Mouse (Mus musculus) CH12.LX (cell line): ENCODE results near the gene Il11. TPM values are rescaled to one million over a fixed set of nuclear protein-coding genes. Genes with fewer than 3 reads are reported as not detected.

Experiments
- DNase-seq: peaks from one replicate; pipeline ENCODE4 v3.0.0-alpha.2; 2013; ENCODE audit errors: extremely low read depth
- H3K27ac ChIP-seq: 2 replicates; pipeline ENCODE4 v1.5.1; 2012; ENCODE audit warnings: low read depth, mild to moderate bottlenecking, control low read depth, moderate library complexity; ENCODE audit not compliant: insufficient read depth
- H3K27me3 ChIP-seq: replicated peaks from 2 replicates; pipeline ENCODE3; 2012; ENCODE audit warnings: inconsistent platforms
- H3K36me3 ChIP-seq, 2 experiments: replicated peaks in 1 of 2; 2 replicates each; pipeline versions ENCODE3 to v1.6.1; 2012; ENCODE audit warnings: inconsistent platforms in 1 of 2, low read length in 1 of 2, mild to moderate bottlenecking in 1 of 2, mixed read lengths in 1 of 2, moderate library complexity in 1 of 2; ENCODE audit not compliant: control insufficient read depth in 1 of 2, insufficient read depth in 1 of 2
- H3K4me1 ChIP-seq, 2 experiments: 2 replicates each; pipeline ENCODE4 v1.6.1; 2012; ENCODE audit warnings: inconsistent platforms in 1 of 2, moderate library complexity in 1 of 2; ENCODE audit not compliant: insufficient read depth in 2 of 2, control insufficient read depth in 1 of 2
- H3K4me2 ChIP-seq: 2 replicates; pipeline ENCODE4 v1.6.1; 2012; ENCODE audit warnings: low read depth, mild to moderate bottlenecking, control low read depth; ENCODE audit not compliant: poor library complexity, insufficient read depth, severe bottlenecking
- H3K4me3 ChIP-seq, 3 experiments: fragments of 150-350 bp in 1 of 3; sonication (generic) in 1 of 3; replicated peaks in 1 of 3; 2 replicates each; pipeline versions ENCODE3 to v1.5.1; 2011 to 2012; ENCODE audit warnings: low read depth in 2 of 3, low read length in 2 of 3, mild to moderate bottlenecking in 2 of 3, moderate library complexity in 2 of 3, control low read depth in 1 of 3, improper control_type of control experiment in 1 of 3, inconsistent platforms in 1 of 3, mixed read lengths in 1 of 3; ENCODE audit not compliant: poor library complexity in 1 of 3
- H3K79me2 ChIP-seq: replicated peaks from 2 replicates; pipeline ENCODE4 v1.6.1; 2012; ENCODE audit warnings: mild to moderate bottlenecking, moderate library complexity; ENCODE audit not compliant: control insufficient read depth, poor library complexity, insufficient read depth, severe bottlenecking; ENCODE audit errors: extremely low read depth
- H3K9ac ChIP-seq: 2 replicates; pipeline ENCODE4 v1.6.1; 2012; ENCODE audit warnings: low read depth, mild to moderate bottlenecking, control low read depth, moderate library complexity; ENCODE audit not compliant: insufficient read depth
- H3K9me3 ChIP-seq: replicated peaks from 2 replicates; pipeline ENCODE3; 2012; ENCODE audit warnings: low read length, inconsistent platforms, mixed read lengths
- BHLHE40 ChIP-seq: IDR thresholded peaks from 2 replicates; pipeline ENCODE4 v1.6.1; 2011; ENCODE audit warnings: mild to moderate bottlenecking, low read depth, low read length, improper control_type of control experiment
- CHD1 ChIP-seq: IDR thresholded peaks from 2 replicates; pipeline ENCODE4 v1.6.1; 2012; ENCODE audit warnings: low read depth, low read length, improper control_type of control experiment, inconsistent platforms
- CHD2 ChIP-seq: IDR thresholded peaks from 2 replicates; pipeline ENCODE4 v1.6.1; 2011; ENCODE audit warnings: low read length, improper control_type of control experiment
- CTCF ChIP-seq, 2 experiments: IDR thresholded peaks in 1 of 2; conservative IDR thresholded peaks in 1 of 2; 2 replicates each; pipeline ENCODE4 v1.5.1; 2011 to 2012; ENCODE audit warnings: low read depth in 2 of 2, low read length in 2 of 2, improper control_type of control experiment in 1 of 2, inconsistent platforms in 1 of 2, mild to moderate bottlenecking in 1 of 2, moderate library complexity in 1 of 2
- ELF1 ChIP-seq: IDR thresholded peaks from 2 replicates; pipeline ENCODE4 v1.6.1; 2014; ENCODE audit warnings: low read depth, mild to moderate bottlenecking, inconsistent platforms, low read length, improper control_type of control experiment
- EP300 ChIP-seq: IDR thresholded peaks from 2 replicates; pipeline ENCODE4 v1.6.1; 2011; ENCODE audit warnings: low read length, improper control_type of control experiment
- HCFC1 ChIP-seq: IDR thresholded peaks from 2 replicates; pipeline ENCODE4 v1.6.1; 2012; ENCODE audit warnings: low read depth, mild to moderate bottlenecking, inconsistent platforms, low read length, improper control_type of control experiment
- JUN ChIP-seq: IDR thresholded peaks from 2 replicates; pipeline ENCODE4 v1.6.1; 2011; ENCODE audit warnings: low read depth, mild to moderate bottlenecking, low read length, improper control_type of control experiment, moderate library complexity; ENCODE audit not compliant: insufficient read depth
- JUND ChIP-seq: conservative IDR thresholded peaks from 2 replicates; pipeline ENCODE4 v1.6.1; 2011; ENCODE audit warnings: low read depth, low read length, improper control_type of control experiment
- KAT2A ChIP-seq: IDR thresholded peaks from 2 replicates; pipeline ENCODE4 v1.6.1; 2012; ENCODE audit warnings: low read length, improper control_type of control experiment, inconsistent platforms; ENCODE audit not compliant: insufficient replicate concordance
- MAX ChIP-seq: IDR thresholded peaks from 2 replicates; pipeline ENCODE4 v1.6.1; 2011; ENCODE audit warnings: low read length, improper control_type of control experiment
- MEF2A ChIP-seq: IDR thresholded peaks from 2 replicates; pipeline ENCODE4 v1.6.1; 2014; ENCODE audit warnings: low read depth, mild to moderate bottlenecking, inconsistent platforms, low read length, improper control_type of control experiment, borderline replicate concordance
- MYC ChIP-seq: IDR thresholded peaks from 2 replicates; pipeline ENCODE4 v1.6.1; 2011; ENCODE audit warnings: low read depth, mild to moderate bottlenecking, improper control_type of control experiment, low read length
- NELFE ChIP-seq: IDR thresholded peaks from 2 replicates; pipeline ENCODE4 v1.6.1; 2011; ENCODE audit warnings: low read depth, low read length, improper control_type of control experiment
- NRF1 ChIP-seq: IDR thresholded peaks from 2 replicates; pipeline ENCODE4 v1.6.1; 2014; ENCODE audit warnings: low read depth, mild to moderate bottlenecking, inconsistent platforms, low read length, improper control_type of control experiment, moderate library complexity
- POLR2AphosphoS2 ChIP-seq: IDR thresholded peaks from 2 replicates; pipeline ENCODE4 v1.6.1; 2011; ENCODE audit warnings: low read depth, low read length, improper control_type of control experiment
- RAD21 ChIP-seq: IDR thresholded peaks from 2 replicates; pipeline ENCODE4 v1.6.1; 2011; ENCODE audit warnings: low read depth, mild to moderate bottlenecking, low read length, improper control_type of control experiment, moderate library complexity
- SIN3A ChIP-seq: IDR thresholded peaks from 2 replicates; pipeline ENCODE4 v1.6.1; 2012; ENCODE audit warnings: low read length, improper control_type of control experiment, inconsistent platforms
- TBP ChIP-seq: conservative IDR thresholded peaks from 2 replicates; pipeline ENCODE4 v1.6.1; 2011; ENCODE audit warnings: low read depth, low read length, improper control_type of control experiment
- USF2 ChIP-seq: conservative IDR thresholded peaks from 2 replicates; pipeline ENCODE4 v1.6.1; 2011; ENCODE audit warnings: low read depth, low read length, improper control_type of control experiment
- ZC3H11A ChIP-seq: IDR thresholded peaks from 2 replicates; pipeline ENCODE4 v1.6.1; 2012; ENCODE audit warnings: low read depth, mild to moderate bottlenecking, inconsistent platforms, low read length, improper control_type of control experiment
- ZKSCAN1 ChIP-seq: IDR thresholded peaks from 2 replicates; pipeline ENCODE4 v1.6.1; 2012; ENCODE audit warnings: low read depth, inconsistent platforms, low read length, improper control_type of control experiment, borderline replicate concordance
- ZMIZ1 ChIP-seq: IDR thresholded peaks from 2 replicates; pipeline ENCODE4 v1.6.1; 2012; ENCODE audit warnings: low read depth, mild to moderate bottlenecking, inconsistent platforms, low read length, improper control_type of control experiment
- dilution Hi-C: fragments of 300-500 bp; cut with MboI; formaldehyde crosslinking; loops from 2 replicates; pipeline ENCODE4 v1.14.3; 2020; ENCODE audit warnings: low sequenced_read_pairs; ENCODE audit not compliant: extremely low pct_unique_long_range_greater_than_20kb, extremely low pct_ligation_motif_present
- in situ Hi-C: fragments of 300-500 bp; cut with MboI; formaldehyde crosslinking; loops from 3 replicates; pipeline ENCODE4 v1.14.3; 2019; ENCODE audit warnings: low sequenced_read_pairs, low pct_ligation_motif_present, low pct_unique_long_range_greater_than_20kb, mixed read lengths
- polyA plus RNA-seq: library from polyadenylated mRNA; unstranded; fragments of >175 nt; gene quantifications from 2 replicates; pipeline ENCODE4 v1.2.1, GENCODE M21; 2012; ENCODE audit warnings: low read depth; ENCODE audit not compliant: insufficient read length
- total RNA-seq, 2 experiments: library from RNA; depleted of rRNA; stranded (reverse); fragments of 300-350 nt in 1 of 2; fragments of >200 nt in 1 of 2; gene quantifications; 2 replicates each; pipeline ENCODE4 v1.2.3; 2012 to 2014

Il11 gene
- total and polyA plus RNA-seq, 3 experiments: 0.17 TPM; not detected in 2

GRCm38 (mm10) chr7:4771202-4771601 is 11.5 kb downstream of the Il11 start, which contains the start of gene Fam71e2:
Gene Fam71e2 (minus strand): TSS chr7:4771302.
- Histone ChIP-seq H3K9ac (no peak within 1 kb of the TSS), H3K27me3 (peaks cover 13% of the 10 kb centered on the region), H3K4me3 (no peak within 1 kb of the TSS), H3K27ac (no peak within 1 kb of the TSS), H3K4me1 (no peaks in the 10 kb centered on the region; a peak in 1 of 4 replicates), H3K79me2 (no peaks in the 10 kb centered on the region), H3K36me3 (no peaks in the 10 kb centered on the region), H3K9me3 (no peaks in the 10 kb centered on the region), H3K4me2 (no peak within 1 kb of the TSS)
- no peak for TF ChIP-seq JUND
- TF ChIP-seq CHD1: no peak
- TF ChIP-seq ZC3H11A: no peak
- TF ChIP-seq MAX: no peak
- TF ChIP-seq SIN3A: no peak
- no peak for TF ChIP-seq NRF1
- no peak for TF ChIP-seq HCFC1
- no peak for TF ChIP-seq POLR2AphosphoS2
- no peak for TF ChIP-seq TBP
- TF ChIP-seq KAT2A: no peak
- no peak for TF ChIP-seq NELFE
- TF ChIP-seq ELF1: no peak
- TF ChIP-seq CTCF (conservative IDR thresholded peaks at IDR 0.05 in 1 of 2, IDR thresholded peaks at IDR 0.05 in 1 of 2; ENCODE audit: low read depth in 2 of 2, low read length in 2 of 2): no peak
- no peak for TF ChIP-seq JUN
- TF ChIP-seq MEF2A: no peak
- TF ChIP-seq EP300: no peak
- TF ChIP-seq CHD2: no peak
- in situ Hi-C loops (no loop called here), dilution Hi-C loops (no loop called here)
- DNase-seq: no peak

GRCm38 (mm10) chr7:4764946-4765710 is 17.5 kb downstream of the Il11 start:
- dilution Hi-C loops: no loop called here

More at GRCm38 (mm10) chr7:4764946-4765710, 17.5 kb downstream of the Il11 start:
- H3K79me2 ChIP-seq: no peaks in the 10 kb centered on the region
- H3K4me3 ChIP-seq: no peak overlapping the region
- no peaks in the 10 kb centered on the region for H3K36me3 ChIP-seq
- peak overlapping the region; percentile 62; the same call in 1 of the 2 replicates for H3K4me2 ChIP-seq
- in situ Hi-C loops: no loop called here
- TF ChIP-seq BHLHE40 (no peak), ZKSCAN1 (no peak), TBP (no peak), MAX (no peak), RAD21 (no peak), ZMIZ1 (no peak), USF2 (no peak), MYC (no peak)
- no peak overlapping the region for H3K9ac ChIP-seq
- no peak overlapping the region for H3K27ac ChIP-seq
- peaks cover 0 to 3% of the 10 kb centered on the region in 2 experiments; a peak in 1 of 4 replicates for H3K4me1 ChIP-seq
- no peaks in the 10 kb centered on the region for H3K9me3 ChIP-seq
- peaks cover 6% of the 10 kb centered on the region for H3K27me3 ChIP-seq
- DNase-seq: no peak
